ENCODE assay signal across 8 mouse cellular contexts in the genomic region with DNA sequence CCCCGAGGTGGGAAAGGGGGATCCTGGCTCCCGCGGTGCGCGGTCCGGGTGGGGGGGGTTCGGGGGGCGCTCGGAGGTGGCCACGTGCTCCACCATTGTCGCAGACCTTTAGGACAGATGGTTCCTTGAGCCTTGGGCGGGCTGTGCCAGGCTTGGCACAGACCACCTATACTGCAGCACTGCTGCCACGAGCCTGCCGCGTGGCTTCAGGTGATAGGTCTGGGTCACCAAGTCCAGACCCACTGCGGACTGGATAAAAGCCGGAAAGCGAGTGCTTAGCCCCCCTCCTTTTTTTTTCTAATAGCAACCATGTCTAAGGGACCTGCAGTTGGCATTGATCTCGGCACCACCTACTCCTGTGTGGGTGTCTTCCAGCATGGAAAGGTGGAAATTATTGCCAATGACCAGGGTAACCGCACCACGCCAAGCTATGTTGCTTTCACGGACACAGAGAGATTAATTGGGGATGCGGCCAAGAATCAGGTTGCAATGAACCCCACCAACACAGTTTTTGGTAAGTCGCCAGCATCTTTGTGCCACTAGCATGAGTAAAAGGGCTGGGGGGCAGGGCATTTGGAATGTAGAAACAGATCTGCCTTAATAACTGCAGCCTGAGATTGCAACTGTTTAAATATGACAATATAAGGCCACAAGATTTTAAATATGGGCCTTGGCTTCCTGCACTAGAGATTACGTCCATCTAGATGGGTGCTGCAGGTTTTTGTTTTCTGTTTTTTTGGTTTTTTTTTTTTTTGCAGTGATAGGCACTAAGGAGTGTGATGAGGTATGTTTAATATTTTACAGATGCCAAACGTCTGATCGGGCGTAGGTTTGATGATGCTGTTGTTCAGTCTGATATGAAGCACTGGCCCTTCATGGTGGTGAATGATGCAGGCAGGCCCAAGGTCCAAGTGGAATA. TPM values are rescaled to one million over a fixed set of nuclear protein-coding genes. Genes with fewer than 3 reads are reported as not detected.
DNase-seq lines count a peak whose midpoint lies in the region; ATAC-seq and TF ChIP-seq lines count a peak whose summit lies in the region.
"Not testable (repeated sequence)": the region's sequence is repeated elsewhere in the genome, so short reads cannot be mapped to it uniquely, and the experiment has no call there.

No protein-coding gene starts in this region.

- H3K4me3 ChIP-seq in hindbrain, postnatal 0 days (ENCODE audit: low read length): peak overlapping the region; percentile 93
- H3K4me3 ChIP-seq in lung, embryonic 16.5 days (ENCODE audit: low read length): peak overlapping the region; percentile 97
- peak overlapping the region; percentile 64 for H3K4me3 ChIP-seq in neural tube, embryonic 15.5 days (replicated peaks)

- H3K9me3 ChIP-seq in hindbrain, postnatal 0 days (ENCODE audit: low read length); lung, embryonic 16.5 days (ENCODE audit: control insufficient read depth, low read length); neural tube, embryonic 15.5 days (replicated peaks): not testable (repeated sequence)

- not testable (repeated sequence) for H3K27me3 ChIP-seq in hindbrain, postnatal 0 days (ENCODE audit: insufficient read depth, low read length); lung, embryonic 16.5 days (ENCODE audit: control insufficient read depth, insufficient read depth, low read depth, low read length); neural tube, embryonic 15.5 days (replicated peaks)

- peaks cover 17% of the 10 kb centered on the region; the same call in 1 of the 2 replicates for H3K36me3 ChIP-seq in hindbrain, postnatal 0 days (ENCODE audit: insufficient read depth, low read length)
- H3K36me3 ChIP-seq in lung, embryonic 16.5 days (ENCODE audit: control insufficient read depth, insufficient read depth, low read length): peaks cover 29% of the 10 kb centered on the region
- peaks cover 27% of the 10 kb centered on the region for H3K36me3 ChIP-seq in neural tube, embryonic 15.5 days

- WGBS in hindbrain, postnatal 0 days: under 1% methylated on average over 27 of the region's 28 CpGs
- under 1% methylated on average over 28 of the region's 28 CpGs for WGBS in lung, embryonic 16.5 days
- under 1% methylated on average over 28 of the region's 28 CpGs for WGBS in neural tube, embryonic 15.5 days

- H3K4me1 ChIP-seq in hindbrain, postnatal 0 days (ENCODE audit: insufficient read depth, low read length): not testable (repeated sequence)
- H3K4me1 ChIP-seq in lung, embryonic 16.5 days (replicated peaks; ENCODE audit: control insufficient read depth, insufficient read depth, low read length): peaks cover 29% of the 10 kb centered on the region
- H3K4me1 ChIP-seq in neural tube, embryonic 15.5 days: peaks cover 42% of the 10 kb centered on the region

- H3K27ac ChIP-seq in hindbrain, postnatal 0 days: peak overlapping the region; percentile 100
- peak overlapping the region; percentile 93 for H3K27ac ChIP-seq in lung, embryonic 16.5 days (ENCODE audit: low read length)
- peak overlapping the region; percentile 99 for H3K27ac ChIP-seq in neural tube, embryonic 15.5 days (replicated peaks)

- peak; percentile 51 for DNase-seq in CD4-positive helper T cell, adult 2 months (ENCODE audit: low read depth, low spot score)
- peak; percentile 36 to 71 for DNase-seq in adrenal gland, postnatal 36 days
- peak; percentile 45 for DNase-seq in embryo, embryonic 11 days
- peak; percentile 40 for DNase-seq in gastrocnemius, postnatal 25 days
- peak; percentile 81 for DNase-seq in hindbrain, postnatal 0 days (ENCODE audit: low spot score)
- DNase-seq in left cerebral cortex, adult 18-20 months (ENCODE audit: low spot score in 2 of 2): peak; percentile 20

- TF ChIP-seq CTCF in hindbrain, postnatal 0 days (IDR thresholded peaks at IDR 0.05; ENCODE audit: low read depth): not testable (repeated sequence)

- ATAC-seq in hindbrain, postnatal 0 days: peak; percentile 11
- ATAC-seq in lung, embryonic 16.5 days (ENCODE audit: low read depth): peak; percentile 0
- ATAC-seq in neural tube, embryonic 15.5 days (ENCODE audit: low FRiP score): peak; percentile 29

- peak overlapping the region; percentile 74 for H3K4me2 ChIP-seq in hindbrain, postnatal 0 days (ENCODE audit: low read depth, low read length)
- peak overlapping the region; percentile 64 for H3K4me2 ChIP-seq in lung, embryonic 16.5 days (ENCODE audit: low read depth, low read length)
- peak overlapping the region; percentile 69 for H3K4me2 ChIP-seq in neural tube, embryonic 15.5 days

- H3K9ac ChIP-seq in hindbrain, postnatal 0 days (replicated peaks; ENCODE audit: low read length): peak overlapping the region; percentile 98
- H3K9ac ChIP-seq in lung, embryonic 16.5 days (ENCODE audit: low read length): peak overlapping the region; percentile 100
- peak overlapping the region; percentile 79 for H3K9ac ChIP-seq in neural tube, embryonic 15.5 days (replicated peaks)

RNA-seq across cellular contexts. Expression of gene Hspa8, which starts 1.1 kb away (rescaled TPM):
- 1,000 to 10,000 TPM; 1,561 to 3,265 TPM for total RNA-seq in adrenal gland, postnatal 36 days (2021)
- total RNA-seq in gastrocnemius, postnatal 25 days (2021): 1,000 to 10,000 TPM; 1,183 to 1,197 TPM
- 3,796 and 3,887 TPM in 2 replicates for total RNA-seq in hindbrain, postnatal 0 days (2014; rRNA removed)
- polyA plus RNA-seq in hindbrain, postnatal 0 days (2015; fragmentation: Nextera tagmentation; extraction: Ambion mirVana): 2,316 and 2,371 TPM in 2 replicates
- 1,000 to 10,000 TPM; 2,352 to 2,482 TPM for total RNA-seq in left cerebral cortex, adult 18-20 months (2021)
- polyA plus RNA-seq in lung, embryonic 16.5 days (2015; fragmentation: Nextera tagmentation; extraction: Ambion mirVana): 2,362 and 2,391 TPM in 2 replicates
- 3,055 and 3,120 TPM in 2 replicates for polyA plus RNA-seq in neural tube, embryonic 15.5 days (2015; fragmentation: Nextera tagmentation; extraction: Ambion mirVana)

Comparison
In these comparisons a context has a peak if more than half of its experiments do, and no peak if none do; other contexts are left out.
1. Peak in every context shown above with its lines: DNase-seq, ATAC-seq, H3K4me3 ChIP-seq and H3K27ac ChIP-seq.
2. DNase-seq: peak in every context shown above with its lines; median percentile 81 in hindbrain, postnatal 0 days; 54 in adrenal gland, postnatal 36 days; 51 in CD4-positive helper T cell, adult 2 months; 45 in embryo, embryonic 11 days; 40 in gastrocnemius, postnatal 25 days; 20 in left cerebral cortex, adult 18-20 months.